Mouse (Mus musculus) kidney, postnatal 10 days (tissue): ENCODE measurements around the gene Lpin1.

ENCODE experiments used
- DNase-seq: peaks from one replicate; pipeline ENCODE4 v3.0.0; 2021; ENCODE audit warnings: mixed read lengths

The Lpin1 gene

GRCm38 (mm10) chr12:16570371-16571060 is 40.2 kb downstream of the Lpin1 start:
- DNase-seq, result no peak

- DNase-seq, result no peak
These were observed 41.7 kb downstream of the Lpin1 start for GRCm38 (mm10) chr12:16568936-16569650.

- peak; percentile 76 for DNase-seq
These were observed 42.3 kb downstream of the Lpin1 start for GRCm38 (mm10) chr12:16568496-16568895.

- no peak for DNase-seq
These were observed 42.7 kb downstream of the Lpin1 start for GRCm38 (mm10) chr12:16568090-16568489.

- DNase-seq, result peak; percentile 75
These were observed 47.3 kb downstream of the Lpin1 start for GRCm38 (mm10) chr12:16563427-16563826.

GRCm38 (mm10) chr12:16562647-16563046 is 48.1 kb downstream of the Lpin1 start:
- no peak for DNase-seq

GRCm38 (mm10) chr12:16562181-16562580 is 48.6 kb downstream of the Lpin1 start:
- DNase-seq, result no peak

- no peak for DNase-seq
These were observed 53.5 kb downstream of the Lpin1 start for GRCm38 (mm10) chr12:16557271-16557670.

- no peak for DNase-seq
These were observed 56.6 kb downstream of the Lpin1 start for GRCm38 (mm10) chr12:16554171-16554570.

- no peak for DNase-seq
These were observed 58.5 kb downstream of the Lpin1 start for GRCm38 (mm10) chr12:16552108-16552771.

- DNase-seq, result no peak
These were observed 59.7 kb downstream of the Lpin1 start for GRCm38 (mm10) chr12:16550983-16551454.

GRCm38 (mm10) chr12:16548824-16549375 is 61.9 kb downstream of the Lpin1 start:
- DNase-seq, result no peak

- DNase-seq, result no peak
These were observed 69.2 kb downstream of the Lpin1 start for GRCm38 (mm10) chr12:16541606-16542005.

- no peak for DNase-seq
These were observed 70.1 kb downstream of the Lpin1 start for GRCm38 (mm10) chr12:16540712-16541111.

GRCm38 (mm10) chr12:16539965-16540661 is 70.7 kb downstream of the Lpin1 start:
- no peak for DNase-seq

- DNase-seq, result peak; percentile 93
These were observed 77.4 kb downstream of the Lpin1 start for GRCm38 (mm10) chr12:16533331-16533828.

GRCm38 (mm10) chr12:16532860-16533230 is 77.9 kb downstream of the Lpin1 start:
- peak; percentile 18 for DNase-seq

GRCm38 (mm10) chr12:16531956-16532859 is 78.6 kb downstream of the Lpin1 start:
- DNase-seq, result peak; percentile 25

- no peak for DNase-seq
These were observed 82.1 kb downstream of the Lpin1 start for GRCm38 (mm10) chr12:16528650-16529049.

- DNase-seq, result no peak
These were observed 82.8 kb downstream of the Lpin1 start for GRCm38 (mm10) chr12:16527941-16528340.

GRCm38 (mm10) chr12:16526862-16527261 is 83.9 kb downstream of the Lpin1 start:
- no peak for DNase-seq
